Mouse (Mus musculus): ENCODE results near the gene Ifnb1. TPM values are rescaled to one million over a fixed set of nuclear protein-coding genes. Genes with fewer than 3 reads are reported as not detected.
A peak's percentile ranks its signal among the peaks of the same experiment; 100 is the strongest.

Gene Ifnb1
- polyA plus RNA-seq, 1 experiment, result not detected

- Histone ChIP-seq H3K4me1 (peaks cover 50% of the 10 kb centered on the region), H3K27me3 (replicated peaks) (no peaks in the 10 kb centered on the region)
Observed at GRCm38 (mm10) chr4:88534903-88535302, 12.3 kb upstream of the Ifnb1 start.

DNA sequence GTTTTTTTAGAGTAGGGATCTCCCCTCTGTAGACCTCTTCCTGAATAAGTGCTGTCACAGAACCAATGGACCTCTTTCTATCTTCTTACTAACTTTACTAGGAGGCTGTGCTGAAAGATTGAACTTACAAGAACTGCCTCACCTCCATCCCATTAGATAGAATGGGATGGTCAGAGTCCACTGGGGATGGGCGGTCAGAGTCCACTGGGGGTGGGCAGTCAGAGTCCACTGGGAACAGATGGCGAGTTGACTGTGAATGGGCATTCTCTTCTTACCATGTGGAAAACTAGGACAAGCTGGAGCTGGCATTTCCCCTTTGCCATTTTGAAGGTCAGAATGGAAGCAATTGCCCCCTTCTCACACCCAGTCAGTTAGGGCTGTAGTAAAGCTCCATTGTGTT is 10.9 kb upstream of the Ifnb1 start:
- Histone ChIP-seq H3K36me3 (replicated peaks; ENCODE audit: low read length) (no peaks in the 10 kb centered on the region), H3K4me1 (peaks cover 46% of the 10 kb centered on the region), H3K9me3 (no peaks in the 10 kb centered on the region), H3K4me3 (replicated peaks) (no peak overlapping the region), H3K27me3 (replicated peaks) (no peaks in the 10 kb centered on the region)
- no peak for TF ChIP-seq FLI1 (IDR thresholded peaks at IDR 0.05; ENCODE audit: low read length)
- TF ChIP-seq GATA1 (IDR thresholded peaks at IDR 0.05; ENCODE audit: borderline replicate concordance, low read length), result no peak

More at GRCm38 (mm10) chr4:88534903-88535302, 12.3 kb upstream of the Ifnb1 start:
- Histone ChIP-seq H3K9me3 (no peaks in the 10 kb centered on the region), H3K36me3 (replicated peaks; ENCODE audit: low read length) (no peaks in the 10 kb centered on the region), H3K4me3 (replicated peaks) (no peak overlapping the region)
- TF ChIP-seq FLI1 (IDR thresholded peaks at IDR 0.05; ENCODE audit: low read length), result no peak
- no peak for TF ChIP-seq GATA1 (IDR thresholded peaks at IDR 0.05; ENCODE audit: borderline replicate concordance, low read length)

- H3K9me3 ChIP-seq, result no peaks in the 10 kb centered on the region
- H3K4me1 ChIP-seq, result peaks cover 26% of the 10 kb centered on the region
- H3K36me3 ChIP-seq (replicated peaks; ENCODE audit: low read length), result no peaks in the 10 kb centered on the region
- TF ChIP-seq GATA1 (IDR thresholded peaks at IDR 0.05; ENCODE audit: borderline replicate concordance, low read length), result no peak
- no peak for TF ChIP-seq FLI1 (IDR thresholded peaks at IDR 0.05; ENCODE audit: low read length)
- H3K27me3 ChIP-seq (replicated peaks), result no peaks in the 10 kb centered on the region
- H3K4me3 ChIP-seq (replicated peaks), result no peak overlapping the region
Observed at GRCm38 (mm10) chr4:88530892-88531291, 8.3 kb upstream of the Ifnb1 start.

- Histone ChIP-seq H3K4me1 (peaks cover 20% of the 10 kb centered on the region), H3K4me3 (replicated peaks) (no peak overlapping the region), H3K9me3 (no peaks in the 10 kb centered on the region), H3K27me3 (replicated peaks) (no peaks in the 10 kb centered on the region), H3K36me3 (replicated peaks; ENCODE audit: low read length) (no peaks in the 10 kb centered on the region)
- no peak for TF ChIP-seq GATA1 (IDR thresholded peaks at IDR 0.05; ENCODE audit: borderline replicate concordance, low read length)
- no peak for TF ChIP-seq FLI1 (IDR thresholded peaks at IDR 0.05; ENCODE audit: low read length)
Observed at GRCm38 (mm10) chr4:88530271-88530670, 7.7 kb upstream of the Ifnb1 start.

GRCm38 (mm10) chr4:88526379-88527049 is 3.9 kb upstream of the Ifnb1 start:
- no peaks in the 10 kb centered on the region for H3K27me3 ChIP-seq (replicated peaks)
- H3K4me3 ChIP-seq (replicated peaks), result no peak overlapping the region
- H3K4me1 ChIP-seq, result peaks cover 42% of the 10 kb centered on the region
- no peak for TF ChIP-seq FLI1 (IDR thresholded peaks at IDR 0.05; ENCODE audit: low read length)
- TF ChIP-seq GATA1 (IDR thresholded peaks at IDR 0.05; ENCODE audit: borderline replicate concordance, low read length), result no peak
- no peaks in the 10 kb centered on the region for H3K36me3 ChIP-seq (replicated peaks; ENCODE audit: low read length)
- H3K9me3 ChIP-seq, result no peaks in the 10 kb centered on the region

DNA sequence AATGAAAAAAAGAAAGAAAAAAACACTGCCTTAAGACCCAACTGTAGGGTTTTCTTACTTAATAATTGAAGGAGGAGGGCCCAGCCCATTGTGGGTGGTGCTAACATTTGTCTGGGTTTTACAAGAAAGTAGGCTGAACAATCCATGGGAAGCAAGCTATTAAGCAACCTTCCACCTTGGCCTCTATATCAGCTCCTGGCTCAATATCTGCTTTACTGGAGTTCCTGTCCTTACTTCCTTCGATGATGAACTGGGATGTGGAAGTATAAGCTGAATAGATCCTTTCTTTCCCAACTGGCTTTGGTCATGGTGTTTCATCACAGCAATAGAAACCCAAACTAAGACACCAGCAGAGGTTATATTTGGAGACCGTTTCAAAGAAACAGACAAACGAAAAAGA is 2.8 kb upstream of the Ifnb1 start:
- no peak overlapping the region for H3K4me3 ChIP-seq (replicated peaks)
- no peaks in the 10 kb centered on the region for H3K9me3 ChIP-seq
- no peaks in the 10 kb centered on the region for H3K36me3 ChIP-seq (replicated peaks; ENCODE audit: low read length)
- H3K4me1 ChIP-seq, result peaks cover 53% of the 10 kb centered on the region
- TF ChIP-seq FLI1 (IDR thresholded peaks at IDR 0.05; ENCODE audit: low read length) (no peak), GATA1 (IDR thresholded peaks at IDR 0.05; ENCODE audit: borderline replicate concordance, low read length) (no peak)
- H3K27me3 ChIP-seq (replicated peaks), result no peaks in the 10 kb centered on the region

GRCm38 (mm10) chr4:88523241-88523640 is 667 bp upstream of the Ifnb1 start:
- TF ChIP-seq FLI1 (IDR thresholded peaks at IDR 0.05; ENCODE audit: low read length), result no peak
- TF ChIP-seq GATA1 (IDR thresholded peaks at IDR 0.05; ENCODE audit: borderline replicate concordance, low read length), result no peak
- Histone ChIP-seq H3K36me3 (replicated peaks; ENCODE audit: low read length) (no peaks in the 10 kb centered on the region), H3K27me3 (replicated peaks) (no peaks in the 10 kb centered on the region), H3K4me3 (replicated peaks) (no peak overlapping the region), H3K4me1 (peaks cover 63% of the 10 kb centered on the region), H3K9me3 (no peaks in the 10 kb centered on the region)

- Histone ChIP-seq H3K4me3 (replicated peaks) (no peak overlapping the region), H3K9me3 (no peaks in the 10 kb centered on the region), H3K4me1 (peaks cover 79% of the 10 kb centered on the region), H3K27me3 (replicated peaks) (no peaks in the 10 kb centered on the region), H3K36me3 (replicated peaks; ENCODE audit: low read length) (no peaks in the 10 kb centered on the region)
- no peak for TF ChIP-seq GATA1 (IDR thresholded peaks at IDR 0.05; ENCODE audit: borderline replicate concordance, low read length)
- TF ChIP-seq FLI1 (IDR thresholded peaks at IDR 0.05; ENCODE audit: low read length), result no peak
Observed at GRCm38 (mm10) chr4:88517957-88518356, 4.6 kb downstream of the Ifnb1 start.

- H3K9me3 ChIP-seq, result no peaks in the 10 kb centered on the region
- no peaks in the 10 kb centered on the region for H3K36me3 ChIP-seq (replicated peaks; ENCODE audit: low read length)
- TF ChIP-seq FLI1 (IDR thresholded peaks at IDR 0.05; ENCODE audit: low read length) (no peak), GATA1 (IDR thresholded peaks at IDR 0.05; ENCODE audit: borderline replicate concordance, low read length) (no peak)
- no peaks in the 10 kb centered on the region for H3K27me3 ChIP-seq (replicated peaks)
- H3K4me1 ChIP-seq, result peaks cover 82% of the 10 kb centered on the region
- peak overlapping the region; percentile 88 for H3K4me3 ChIP-seq (replicated peaks)
Observed at GRCm38 (mm10) chr4:88515711-88516211, 6.8 kb downstream of the Ifnb1 start.

GRCm38 (mm10) chr4:88515250-88515649 is 7.3 kb downstream of the Ifnb1 start:
- no peaks in the 10 kb centered on the region for H3K36me3 ChIP-seq (replicated peaks; ENCODE audit: low read length)
- no peak for TF ChIP-seq FLI1 (IDR thresholded peaks at IDR 0.05; ENCODE audit: low read length)
- TF ChIP-seq GATA1 (IDR thresholded peaks at IDR 0.05; ENCODE audit: borderline replicate concordance, low read length), result no peak
- H3K9me3 ChIP-seq, result no peaks in the 10 kb centered on the region
- peak overlapping the region; percentile 88 for H3K4me3 ChIP-seq (replicated peaks)
- H3K27me3 ChIP-seq (replicated peaks), result no peaks in the 10 kb centered on the region
- H3K4me1 ChIP-seq, result peaks cover 82% of the 10 kb centered on the region
